Mouse (Mus musculus): Measurements from ENCODE around the gene Cbarp. TPM values are rescaled to one million over a fixed set of nuclear protein-coding genes. Genes with fewer than 3 reads are reported as not detected.

Cbarp gene
- polyA plus RNA-seq, 1 experiment from 2014 or later = 45.3 TPM

DNA sequence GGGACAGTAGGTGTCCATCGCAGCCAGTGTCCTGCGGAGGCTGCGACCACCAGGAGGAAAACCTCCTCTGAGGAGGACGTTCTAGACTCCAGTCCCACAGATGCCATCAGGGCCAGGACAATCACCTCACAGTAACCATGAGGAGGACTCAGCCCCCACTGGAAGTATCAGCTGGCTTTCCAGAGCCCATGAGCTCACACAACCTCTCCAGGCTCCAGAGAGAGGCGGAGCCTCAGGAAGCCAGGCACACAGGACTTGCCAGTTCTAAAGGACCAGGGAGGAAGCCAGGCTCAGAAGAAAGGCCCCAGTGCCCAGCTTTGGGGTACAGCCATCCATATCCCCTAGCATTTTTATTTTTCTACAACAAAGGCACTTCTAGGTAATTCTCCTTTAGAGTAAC lies 45.1 kb downstream of the Cbarp start:
- Histone ChIP-seq H3K9me3 (no peaks in the 10 kb centered on the region), H3K9ac (replicated peaks) (no peak overlapping the region), H3K27me3 (no peaks in the 10 kb centered on the region), H3K4me3 (replicated peaks) (no peak overlapping the region), H3K4me2 (replicated peaks) (no peak overlapping the region), H3K4me1 (replicated peaks) (peaks cover 13% of the 10 kb centered on the region), H3K27ac (no peak overlapping the region), H3K36me3 (no peaks in the 10 kb centered on the region)
- ATAC-seq = no peak
- 87% methylated on average over 5 of the region's 5 CpGs for WGBS

DNA sequence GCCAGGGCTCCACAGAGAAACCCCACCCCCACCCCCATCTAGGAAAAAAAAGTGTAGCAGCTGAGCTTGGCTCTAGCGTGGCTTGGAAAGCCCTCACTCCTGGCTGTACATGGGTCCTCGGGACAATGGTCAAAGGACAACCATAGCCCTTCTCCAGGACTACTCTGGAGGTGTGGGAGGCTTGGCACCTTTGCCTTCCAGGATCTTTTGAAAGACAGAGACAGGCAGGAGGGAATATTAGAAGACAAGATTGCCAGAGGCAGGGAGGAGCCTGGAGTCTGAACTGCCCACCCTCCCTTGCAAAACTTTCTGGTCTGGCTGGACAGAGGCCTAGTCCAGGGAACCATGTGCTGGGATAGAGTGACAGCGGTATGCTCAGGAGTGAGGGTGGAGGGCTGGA lies 46.0 kb downstream of the Cbarp start:
- Histone ChIP-seq H3K27ac (no peak overlapping the region), H3K27me3 (no peaks in the 10 kb centered on the region), H3K4me1 (replicated peaks) (peaks cover 7% of the 10 kb centered on the region), H3K36me3 (no peaks in the 10 kb centered on the region), H3K9me3 (no peaks in the 10 kb centered on the region), H3K4me2 (replicated peaks) (no peak overlapping the region), H3K4me3 (replicated peaks) (no peak overlapping the region), H3K9ac (replicated peaks) (no peak overlapping the region)
- WGBS = 92% methylated on average over 3 of the region's 3 CpGs
- no peak for ATAC-seq

DNA sequence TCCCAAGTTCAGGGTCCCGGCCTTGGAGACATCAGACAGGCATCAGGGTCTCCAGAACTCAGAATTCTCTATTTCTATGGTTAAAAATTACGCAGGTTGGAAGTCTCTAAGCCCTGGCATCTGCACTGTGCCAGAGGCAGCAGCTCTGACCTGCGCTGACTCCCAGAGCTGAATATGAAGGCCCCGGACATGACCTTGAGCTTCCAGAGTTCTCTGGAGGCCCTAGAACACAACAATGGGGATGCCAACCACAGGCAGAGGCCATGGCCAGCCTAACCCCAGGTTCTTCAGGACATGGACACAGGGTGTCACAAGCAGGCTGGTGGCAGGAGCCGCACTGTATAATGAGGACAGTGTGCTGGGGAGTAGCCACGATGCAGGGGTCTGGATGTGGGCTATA lies 46.5 kb downstream of the Cbarp start:
- Histone ChIP-seq H3K27ac (no peak overlapping the region), H3K9me3 (no peaks in the 10 kb centered on the region), H3K4me1 (replicated peaks) (peaks cover 7% of the 10 kb centered on the region), H3K9ac (replicated peaks) (no peak overlapping the region), H3K4me3 (replicated peaks) (no peak overlapping the region), H3K4me2 (replicated peaks) (no peak overlapping the region), H3K36me3 (no peaks in the 10 kb centered on the region), H3K27me3 (no peaks in the 10 kb centered on the region)
- WGBS = 92% methylated on average over 6 of the region's 6 CpGs
- no peak for ATAC-seq

DNA sequence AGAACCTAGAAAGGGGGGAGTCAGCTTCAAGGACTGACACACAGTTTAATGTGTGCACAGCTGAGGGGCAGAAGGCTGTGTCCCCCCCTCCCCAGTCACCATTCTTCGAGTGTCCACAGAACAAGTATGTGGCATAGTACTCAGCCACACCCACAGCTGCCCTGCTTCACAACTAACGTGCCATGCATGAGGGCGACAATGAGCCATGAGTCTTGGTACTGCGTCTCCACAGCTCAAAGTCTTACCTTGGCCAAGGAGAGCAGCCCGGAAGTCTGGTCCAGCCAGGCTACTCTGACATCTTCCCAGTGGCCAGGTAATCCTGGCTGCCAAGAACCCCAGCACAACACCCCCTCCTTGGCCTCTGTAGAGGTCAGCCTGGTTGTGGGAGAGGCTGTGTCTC lies 47.9 kb downstream of the Cbarp start:
- 78% methylated on average over 5 of the region's 5 CpGs for WGBS
- H3K27ac ChIP-seq = no peak overlapping the region
- no peak overlapping the region for H3K9ac ChIP-seq (replicated peaks)
- H3K4me1 ChIP-seq (replicated peaks) = peaks cover 6% of the 10 kb centered on the region
- H3K9me3 ChIP-seq = no peaks in the 10 kb centered on the region
- no peak for ATAC-seq
- no peaks in the 10 kb centered on the region for H3K27me3 ChIP-seq
- H3K36me3 ChIP-seq = no peaks in the 10 kb centered on the region
- no peak overlapping the region for H3K4me2 ChIP-seq (replicated peaks)
- H3K4me3 ChIP-seq (replicated peaks) = no peak overlapping the region

DNA sequence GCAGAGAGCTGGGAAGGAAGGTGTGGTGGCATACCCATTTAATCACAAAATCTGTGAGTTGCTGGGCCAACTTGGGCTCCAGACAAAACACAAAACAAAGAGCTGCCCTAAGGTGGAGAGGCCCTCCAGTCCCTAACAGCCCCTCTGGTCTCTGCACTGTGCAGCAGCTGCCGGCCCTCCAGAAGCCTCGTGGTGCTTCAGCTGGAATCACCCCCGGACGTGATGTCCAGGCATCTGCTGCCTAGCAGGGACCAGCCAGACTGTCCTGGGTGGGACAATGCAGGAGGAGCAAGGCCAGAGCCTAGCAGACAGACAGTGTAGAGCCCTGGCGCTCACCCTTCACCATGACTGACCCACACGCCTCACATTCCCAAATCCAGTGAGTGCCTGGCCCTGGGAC lies 49.1 kb downstream of the Cbarp start:
- no peaks in the 10 kb centered on the region for H3K9me3 ChIP-seq
- H3K27ac ChIP-seq = no peak overlapping the region
- no peaks in the 10 kb centered on the region for H3K27me3 ChIP-seq
- no peak overlapping the region for H3K4me3 ChIP-seq (replicated peaks)
- no peaks in the 10 kb centered on the region for H3K36me3 ChIP-seq
- ATAC-seq = no peak
- no peak overlapping the region for H3K9ac ChIP-seq (replicated peaks)
- H3K4me1 ChIP-seq (replicated peaks) = no peaks in the 10 kb centered on the region
- no peak overlapping the region for H3K4me2 ChIP-seq (replicated peaks)
- WGBS = 91% methylated on average over 6 of the region's 6 CpGs

DNA sequence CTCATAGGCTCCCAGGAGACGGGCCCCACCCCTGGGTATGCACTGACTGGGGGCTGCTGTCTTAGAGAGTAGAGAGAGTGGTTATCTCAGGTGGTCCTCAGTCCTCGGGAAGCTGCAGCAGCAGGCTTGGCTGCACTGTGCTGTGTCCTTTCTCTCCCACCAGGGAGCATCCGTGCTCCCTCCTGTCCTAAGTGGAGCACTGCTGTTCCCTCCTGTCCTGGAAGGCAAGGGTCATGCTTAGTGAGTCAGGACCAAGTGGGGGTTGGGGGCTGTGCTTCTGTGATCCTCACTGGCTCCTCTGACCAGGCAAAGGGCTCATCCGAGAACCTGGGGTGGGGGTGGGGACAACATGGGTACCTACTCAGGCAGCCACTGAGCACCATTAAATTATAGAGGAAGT lies 51.5 kb downstream of the Cbarp start:
- Histone ChIP-seq H3K4me3 (replicated peaks) (no peak overlapping the region), H3K4me1 (replicated peaks) (no peaks in the 10 kb centered on the region), H3K27ac (no peak overlapping the region), H3K36me3 (peaks cover 13% of the 10 kb centered on the region), H3K9ac (replicated peaks) (no peak overlapping the region; the same call in 1 of the 2 replicates), H3K27me3 (no peaks in the 10 kb centered on the region), H3K9me3 (no peaks in the 10 kb centered on the region), H3K4me2 (replicated peaks) (no peak overlapping the region)
- no peak; the same call in 1 of the 2 replicates for ATAC-seq
- 62% methylated on average over 4 of the region's 4 CpGs for WGBS

DNA sequence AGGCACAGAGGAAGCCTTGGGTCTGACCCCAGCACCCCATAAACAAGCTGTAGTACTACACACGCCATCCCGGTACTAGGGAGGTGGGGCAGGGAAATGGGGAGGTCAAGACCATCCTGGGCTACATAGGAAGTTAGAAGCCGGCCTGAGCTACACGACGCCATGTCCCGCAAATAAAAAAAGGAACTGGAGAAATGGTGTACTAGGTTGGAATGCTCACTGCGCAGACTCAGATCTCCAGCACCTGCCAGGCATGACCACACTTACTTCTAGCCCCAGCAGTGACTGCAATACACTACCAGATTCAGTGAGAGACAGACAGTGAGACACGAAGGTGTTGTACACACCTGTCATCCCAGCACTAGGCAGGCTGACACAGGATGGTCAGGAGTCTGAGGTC lies 53.2 kb downstream of the Cbarp start:
- Histone ChIP-seq H3K27ac (no peak overlapping the region), H3K9me3 (no peaks in the 10 kb centered on the region), H3K4me2 (replicated peaks) (no peak overlapping the region), H3K4me1 (replicated peaks) (no peaks in the 10 kb centered on the region), H3K36me3 (peaks cover 29% of the 10 kb centered on the region), H3K9ac (replicated peaks) (no peak overlapping the region), H3K27me3 (no peaks in the 10 kb centered on the region), H3K4me3 (replicated peaks) (no peak overlapping the region)
- WGBS = 91% methylated on average over 8 of the region's 8 CpGs
- ATAC-seq = no peak

DNA sequence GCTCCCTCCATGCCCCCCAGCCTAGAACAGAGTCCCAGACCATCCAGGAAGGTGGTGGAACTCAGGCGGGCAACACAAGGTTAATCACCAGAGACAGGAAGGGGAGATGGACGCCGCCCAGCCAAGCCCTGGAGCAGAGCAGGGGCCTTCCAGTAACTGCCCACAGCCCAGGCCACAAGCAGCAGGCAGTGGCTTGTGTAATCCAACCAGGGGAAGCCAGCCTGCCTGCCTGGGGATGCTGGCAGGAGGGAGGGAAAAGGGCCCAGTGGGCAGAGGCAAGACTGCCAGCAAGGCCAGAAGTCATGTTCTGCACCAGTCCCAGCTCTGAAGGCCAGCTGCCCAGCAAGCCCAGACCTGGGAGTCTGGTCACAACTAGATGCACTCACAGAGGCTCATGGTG lies 53.8 kb downstream of the Cbarp start:
- 82% methylated on average over 3 of the region's 3 CpGs for WGBS
- H3K27me3 ChIP-seq = no peaks in the 10 kb centered on the region

DNA sequence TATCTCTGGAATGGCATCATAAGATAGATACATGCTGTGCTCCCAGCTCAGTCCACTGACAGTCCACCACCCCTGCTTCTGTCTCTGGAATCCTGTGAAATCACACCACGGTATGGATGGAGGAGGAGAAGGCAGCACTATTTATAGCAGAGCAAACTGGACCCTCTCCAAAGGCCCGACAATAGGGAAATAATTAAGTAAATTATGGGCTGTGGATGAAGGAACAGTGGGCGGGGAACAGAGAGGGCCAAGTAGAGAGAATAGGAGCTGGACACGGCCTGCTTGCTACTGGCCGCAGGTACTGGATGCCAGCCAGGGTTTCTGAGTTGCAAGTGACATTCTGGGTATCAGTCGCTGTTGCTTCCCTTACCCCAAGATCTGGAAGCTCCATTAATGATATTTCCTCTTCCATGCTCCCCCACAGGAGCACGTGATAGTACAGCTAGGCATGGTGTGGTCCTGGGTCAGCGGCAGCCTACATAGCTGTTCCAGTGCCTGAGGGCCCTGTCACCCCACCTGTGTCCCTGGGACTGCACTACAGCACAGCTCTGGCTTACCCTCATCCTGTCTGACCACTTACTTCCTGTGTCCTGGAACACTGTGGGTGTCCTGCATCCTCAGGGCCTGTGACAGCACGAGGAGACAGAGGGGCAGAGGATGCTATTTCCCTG lies 55.7 kb downstream of the Cbarp start:
- H3K9ac ChIP-seq (replicated peaks) = no peak overlapping the region; the same call in 1 of the 2 replicates
- peaks cover 54% of the 10 kb centered on the region for H3K36me3 ChIP-seq
- no peaks in the 10 kb centered on the region for H3K27me3 ChIP-seq
- no peak for ATAC-seq
- H3K4me3 ChIP-seq (replicated peaks) = no peak overlapping the region
- no peak overlapping the region for H3K4me2 ChIP-seq (replicated peaks)
- no peaks in the 10 kb centered on the region for H3K9me3 ChIP-seq
- 89% methylated on average over 9 of the region's 9 CpGs for WGBS
- H3K27ac ChIP-seq = no peak overlapping the region
- H3K4me1 ChIP-seq (replicated peaks) = no peaks in the 10 kb centered on the region

More for the DNA sequence above, 53.8 kb downstream of the Cbarp start:
- no peak overlapping the region for H3K27ac ChIP-seq
- H3K9me3 ChIP-seq = no peaks in the 10 kb centered on the region
- peaks cover 35% of the 10 kb centered on the region for H3K36me3 ChIP-seq
- H3K4me3 ChIP-seq (replicated peaks) = no peak overlapping the region
- H3K9ac ChIP-seq (replicated peaks) = no peak overlapping the region
- H3K4me1 ChIP-seq (replicated peaks) = no peaks in the 10 kb centered on the region
- no peak for ATAC-seq
- no peak overlapping the region for H3K4me2 ChIP-seq (replicated peaks)

DNA sequence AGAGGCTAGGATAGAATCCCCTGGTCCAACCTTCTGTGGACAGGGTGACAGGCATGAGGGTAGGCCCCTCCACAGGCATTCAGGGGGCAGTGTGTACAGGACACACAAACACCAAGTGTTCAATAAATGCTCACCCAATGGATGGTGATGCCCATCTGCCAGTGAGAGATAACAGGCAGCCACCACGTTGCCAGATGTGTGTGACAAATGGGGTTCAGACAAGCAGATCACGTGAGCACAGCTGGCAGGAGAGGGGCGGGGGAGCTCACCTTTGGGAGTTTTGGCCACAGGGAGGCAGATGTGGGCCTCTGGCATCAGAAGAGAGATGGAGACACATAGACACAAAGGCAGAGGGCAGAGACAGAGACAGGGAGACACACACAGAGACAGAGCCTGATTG lies 59.6 kb downstream of the Cbarp start:
- no peaks in the 10 kb centered on the region for H3K27me3 ChIP-seq
- no peak overlapping the region for H3K27ac ChIP-seq
- WGBS = 84% methylated on average over 3 of the region's 3 CpGs
- peaks cover 74% of the 10 kb centered on the region for H3K36me3 ChIP-seq
- H3K4me3 ChIP-seq (replicated peaks) = no peak overlapping the region
- no peaks in the 10 kb centered on the region for H3K9me3 ChIP-seq
- no peak overlapping the region for H3K9ac ChIP-seq (replicated peaks)
- ATAC-seq = no peak
- no peaks in the 10 kb centered on the region for H3K4me1 ChIP-seq (replicated peaks)
- no peak overlapping the region for H3K4me2 ChIP-seq (replicated peaks)

Other genes starting within 250 kb of the Cbarp start
- not detected in 2 replicates for gene Cfd, start 250.0 kb downstream of the Cbarp start, polyA plus RNA-seq (2015; fragmentation: Nextera tagmentation; extraction: Ambion mirVana)
- gene Med16, start 231.9 kb downstream of the Cbarp start, polyA plus RNA-seq (2015; fragmentation: Nextera tagmentation; extraction: Ambion mirVana) = 62.9 and 69.1 TPM in 2 replicates
- gene Gm26602, start 230.0 kb downstream of the Cbarp start, polyA plus RNA-seq (2015; fragmentation: Nextera tagmentation; extraction: Ambion mirVana) = 17.5 and 34.1 TPM in 2 replicates
- 2.2 and 2.3 TPM in 2 replicates for gene Kiss1r, start 223.9 kb downstream of the Cbarp start, polyA plus RNA-seq (2015; fragmentation: Nextera tagmentation; extraction: Ambion mirVana)
- 231 TPM in 2 replicates for gene R3hdm4, start 219.6 kb downstream of the Cbarp start, polyA plus RNA-seq (2015; fragmentation: Nextera tagmentation; extraction: Ambion mirVana)
- 3.8 and 3.9 TPM in 2 replicates for gene Arid3a, start 213.8 kb downstream of the Cbarp start, polyA plus RNA-seq (2015; fragmentation: Nextera tagmentation; extraction: Ambion mirVana)
- 76.7 and 78.4 TPM in 2 replicates for gene Wdr18, start 180.7 kb downstream of the Cbarp start, polyA plus RNA-seq (2015; fragmentation: Nextera tagmentation; extraction: Ambion mirVana)
- gene Grin3b, start 170.1 kb downstream of the Cbarp start, polyA plus RNA-seq (2015; fragmentation: Nextera tagmentation; extraction: Ambion mirVana) = 0.24 and 0.57 TPM in 2 replicates
- 13.7 and 16.7 TPM in 2 replicates for gene Tmem259, start 156.5 kb downstream of the Cbarp start, polyA plus RNA-seq (2015; fragmentation: Nextera tagmentation; extraction: Ambion mirVana)
- gene Cnn2, start 152.3 kb downstream of the Cbarp start, polyA plus RNA-seq (2015; fragmentation: Nextera tagmentation; extraction: Ambion mirVana) = 29.5 and 37.1 TPM in 2 replicates
- gene Abca7, start 144.3 kb downstream of the Cbarp start, polyA plus RNA-seq (2015; fragmentation: Nextera tagmentation; extraction: Ambion mirVana) = 5.4 and 5.8 TPM in 2 replicates
- gene Arhgap45, start 124.2 kb downstream of the Cbarp start, polyA plus RNA-seq (2015; fragmentation: Nextera tagmentation; extraction: Ambion mirVana) = 1.5 and 1.6 TPM in 2 replicates
- gene Polr2e, start 101.0 kb downstream of the Cbarp start, polyA plus RNA-seq (2015; fragmentation: Nextera tagmentation; extraction: Ambion mirVana) = 159 and 174 TPM in 2 replicates
- gene Gpx4, start 93.7 kb downstream of the Cbarp start, polyA plus RNA-seq (2015; fragmentation: Nextera tagmentation; extraction: Ambion mirVana) = 498 and 532 TPM in 2 replicates
- gene Sbno2, start 35.3 kb downstream of the Cbarp start, polyA plus RNA-seq (2015; fragmentation: Nextera tagmentation; extraction: Ambion mirVana) = 13.4 and 15.3 TPM in 2 replicates
- gene Stk11, start 25.0 kb downstream of the Cbarp start, polyA plus RNA-seq (2015; fragmentation: Nextera tagmentation; extraction: Ambion mirVana) = 17.7 and 20.7 TPM in 2 replicates
- gene Atp5d, start 2.2 kb downstream of the Cbarp start, polyA plus RNA-seq (2015; fragmentation: Nextera tagmentation; extraction: Ambion mirVana) = 391 and 394 TPM in 2 replicates
- 35.9 and 40.6 TPM in 2 replicates for gene Midn, start 7.4 kb upstream of the Cbarp start, polyA plus RNA-seq (2015; fragmentation: Nextera tagmentation; extraction: Ambion mirVana)
- 354 and 412 TPM in 2 replicates for gene Cirbp, start 25.1 kb upstream of the Cbarp start, polyA plus RNA-seq (2015; fragmentation: Nextera tagmentation; extraction: Ambion mirVana)
- gene 1600002K03Rik, start 32.1 kb upstream of the Cbarp start, polyA plus RNA-seq (2015; fragmentation: Nextera tagmentation; extraction: Ambion mirVana) = 11.9 and 14.5 TPM in 2 replicates
- gene Efna2, start 38.6 kb upstream of the Cbarp start, polyA plus RNA-seq (2015; fragmentation: Nextera tagmentation; extraction: Ambion mirVana) = 34.5 and 41.3 TPM in 2 replicates
- 91.4 and 98.4 TPM in 2 replicates for gene Mum1, start 85.6 kb upstream of the Cbarp start, polyA plus RNA-seq (2015; fragmentation: Nextera tagmentation; extraction: Ambion mirVana)
- 244 and 265 TPM in 2 replicates for gene Ndufs7, start 108.3 kb upstream of the Cbarp start, polyA plus RNA-seq (2015; fragmentation: Nextera tagmentation; extraction: Ambion mirVana)
- 20.9 and 22.3 TPM in 2 replicates for gene Gamt, start 120.2 kb upstream of the Cbarp start, polyA plus RNA-seq (2015; fragmentation: Nextera tagmentation; extraction: Ambion mirVana)
- gene Dazap1, start 120.7 kb upstream of the Cbarp start, polyA plus RNA-seq (2015; fragmentation: Nextera tagmentation; extraction: Ambion mirVana) = 62.9 and 66.1 TPM in 2 replicates
- gene Rps15, start 151.6 kb upstream of the Cbarp start, polyA plus RNA-seq (2015; fragmentation: Nextera tagmentation; extraction: Ambion mirVana) = 631 and 653 TPM in 2 replicates
- gene Apc2, start 155.1 kb upstream of the Cbarp start, polyA plus RNA-seq (2015; fragmentation: Nextera tagmentation; extraction: Ambion mirVana) = 182 and 209 TPM in 2 replicates
- gene 2310011J03Rik, start 179.7 kb upstream of the Cbarp start, polyA plus RNA-seq (2015; fragmentation: Nextera tagmentation; extraction: Ambion mirVana) = 27.8 and 33.4 TPM in 2 replicates
- 1.9 and 2.1 TPM in 2 replicates for gene Pcsk4, start 188.7 kb upstream of the Cbarp start, polyA plus RNA-seq (2015; fragmentation: Nextera tagmentation; extraction: Ambion mirVana)
- 3.0 and 3.1 TPM in 2 replicates for gene Reep6, start 189.1 kb upstream of the Cbarp start, polyA plus RNA-seq (2015; fragmentation: Nextera tagmentation; extraction: Ambion mirVana)
- 0.39 and 0.61 TPM in 2 replicates for gene Adamtsl5, start 207.6 kb upstream of the Cbarp start, polyA plus RNA-seq (2015; fragmentation: Nextera tagmentation; extraction: Ambion mirVana)
- gene Plk5, start 215.6 kb upstream of the Cbarp start, polyA plus RNA-seq (2015; fragmentation: Nextera tagmentation; extraction: Ambion mirVana) = 0.96 and 1.3 TPM in 2 replicates
- 15.9 and 18.6 TPM in 2 replicates for gene Mex3d, start 246.8 kb upstream of the Cbarp start, polyA plus RNA-seq (2015; fragmentation: Nextera tagmentation; extraction: Ambion mirVana)

Data from midbrain, embryonic 13.5 days (tissue).